Mouse (Mus musculus): ENCODE results near the gene Krba1. TPM values are rescaled to one million over a fixed set of nuclear protein-coding genes. Genes with fewer than 3 reads are reported as not detected.

Gene Krba1
- polyA plus RNA-seq, 1 experiment = 2.6 TPM

- Histone ChIP-seq H3K4me2 (ENCODE audit: low read depth) (no peak overlapping the region), H3K79me2 (ENCODE audit: control insufficient read depth, insufficient read depth) (no peaks in the 10 kb centered on the region), H3K27me3 (ENCODE audit: control insufficient read depth, insufficient read depth, insufficient read length) (no peaks in the 10 kb centered on the region), H3K4me3 (no peak overlapping the region), H3ac (ENCODE audit: control insufficient read depth, insufficient read length) (no peak overlapping the region), H3K36me3 (ENCODE audit: control insufficient read depth, insufficient read depth) (no peaks in the 10 kb centered on the region)
- TF ChIP-seq MYOD1 (IDR thresholded peaks at IDR 0.05; ENCODE audit: control insufficient read depth in 1 of 3, insufficient read length in 2 of 3, low read depth in 2 of 3) = no peak
- no peak for TF ChIP-seq MYOG (IDR thresholded peaks at IDR 0.05; ENCODE audit: control insufficient read depth in 1 of 3, insufficient read depth in 1 of 3, insufficient read length in 2 of 3, low read depth in 2 of 3)
- TF ChIP-seq POLR2A (IDR thresholded peaks at IDR 0.05; ENCODE audit: insufficient read length, low read depth) = no peak
- no peak for TF ChIP-seq E2F4 (IDR thresholded peaks at IDR 0.05; ENCODE audit: insufficient read depth)
- TF ChIP-seq MAX (IDR thresholded peaks at IDR 0.05; ENCODE audit: low read depth) = no peak
- no peak for TF ChIP-seq POLR2AphosphoS2 (IDR thresholded peaks at IDR 0.05; ENCODE audit: insufficient read length, low read depth)
- no peak for TF ChIP-seq TCF3 (IDR thresholded peaks at IDR 0.05; ENCODE audit: insufficient read length, low read depth)
- TF ChIP-seq TCF12 (IDR thresholded peaks at IDR 0.05; ENCODE audit: insufficient read depth, poor library complexity, severe bottlenecking) = no peak
- no peak for TF ChIP-seq REST (IDR thresholded peaks at IDR 0.05; ENCODE audit: insufficient read depth, insufficient read length)
- no peak for TF ChIP-seq SRF (IDR thresholded peaks at IDR 0.05; ENCODE audit: control insufficient read depth, insufficient read length, low read depth)
- TF ChIP-seq USF1 (IDR thresholded peaks at IDR 0.05; ENCODE audit: low read depth) = no peak
Observed at GRCm38 (mm10) chr6:48409726-48410343, 14.4 kb downstream of the Krba1 start.

DNA sequence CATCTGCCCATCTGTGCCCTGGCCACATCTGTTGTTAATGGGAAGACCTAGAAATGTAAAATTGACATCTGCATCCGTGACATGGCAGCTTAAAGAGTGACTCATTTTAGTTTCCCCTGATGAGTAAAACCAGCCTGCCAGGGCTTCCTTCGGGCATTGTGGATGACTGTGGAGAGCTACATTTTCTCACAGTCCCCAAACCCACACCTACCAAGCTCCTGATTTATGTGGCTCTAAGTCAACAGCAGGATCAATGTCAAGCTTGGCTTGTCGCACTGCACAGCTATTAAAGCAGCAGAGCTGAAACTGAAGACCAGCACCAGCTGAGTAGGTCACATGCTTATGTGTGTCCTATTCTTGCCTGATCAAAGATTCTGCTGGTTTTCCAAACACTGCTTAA lies 15.2 kb downstream of the Krba1 start:
- no peaks in the 10 kb centered on the region for H3K36me3 ChIP-seq (ENCODE audit: control insufficient read depth, insufficient read depth)
- no peak for TF ChIP-seq CEBPB (IDR thresholded peaks at IDR 0.05; ENCODE audit: insufficient read depth, poor library complexity, severe bottlenecking)
- TF ChIP-seq SRF (IDR thresholded peaks at IDR 0.05; ENCODE audit: control insufficient read depth, insufficient read length, low read depth) = no peak
- no peak for TF ChIP-seq MAX (IDR thresholded peaks at IDR 0.05; ENCODE audit: low read depth)
- TF ChIP-seq TCF3 (IDR thresholded peaks at IDR 0.05; ENCODE audit: insufficient read length, low read depth) = no peak
- no peak for TF ChIP-seq E2F4 (IDR thresholded peaks at IDR 0.05; ENCODE audit: insufficient read depth)
- TF ChIP-seq TCF12 (IDR thresholded peaks at IDR 0.05; ENCODE audit: insufficient read depth, poor library complexity, severe bottlenecking) = no peak
- TF ChIP-seq USF1 (IDR thresholded peaks at IDR 0.05; ENCODE audit: low read depth) = no peak

GRCm38 (mm10) chr6:48411193-48412092 lies 16.1 kb downstream of the Krba1 start:
- Histone ChIP-seq H3K27me3 (ENCODE audit: control insufficient read depth, insufficient read depth, insufficient read length) (no peaks in the 10 kb centered on the region), H3K36me3 (ENCODE audit: control insufficient read depth, insufficient read depth) (no peaks in the 10 kb centered on the region), H3K79me2 (ENCODE audit: control insufficient read depth, insufficient read depth) (no peaks in the 10 kb centered on the region), H3ac (ENCODE audit: control insufficient read depth, insufficient read length) (no peak overlapping the region), H3K4me3 (no peak overlapping the region), H3K4me2 (ENCODE audit: low read depth) (no peak overlapping the region)
- TF ChIP-seq CEBPB (IDR thresholded peaks at IDR 0.05; ENCODE audit: insufficient read depth, poor library complexity, severe bottlenecking) = no peak
- no peak for TF ChIP-seq USF1 (IDR thresholded peaks at IDR 0.05; ENCODE audit: low read depth)
- no peak for TF ChIP-seq MAX (IDR thresholded peaks at IDR 0.05; ENCODE audit: low read depth)
- no peak for TF ChIP-seq SRF (IDR thresholded peaks at IDR 0.05; ENCODE audit: control insufficient read depth, insufficient read length, low read depth)
- TF ChIP-seq MYOG (IDR thresholded peaks at IDR 0.05; ENCODE audit: control insufficient read depth in 1 of 3, insufficient read depth in 1 of 3, insufficient read length in 2 of 3, low read depth in 2 of 3) = no peak
- TF ChIP-seq POLR2AphosphoS2 (IDR thresholded peaks at IDR 0.05; ENCODE audit: insufficient read length, low read depth) = no peak
- no peak for TF ChIP-seq TCF3 (IDR thresholded peaks at IDR 0.05; ENCODE audit: insufficient read length, low read depth)
- TF ChIP-seq POLR2A (IDR thresholded peaks at IDR 0.05; ENCODE audit: insufficient read length, low read depth) = no peak
- TF ChIP-seq REST (IDR thresholded peaks at IDR 0.05; ENCODE audit: insufficient read depth, insufficient read length) = no peak
- no peak for TF ChIP-seq MYOD1 (IDR thresholded peaks at IDR 0.05; ENCODE audit: control insufficient read depth in 1 of 3, insufficient read length in 2 of 3, low read depth in 2 of 3)
- no peak for TF ChIP-seq E2F4 (IDR thresholded peaks at IDR 0.05; ENCODE audit: insufficient read depth)

More for the DNA sequence above, 15.2 kb downstream of the Krba1 start:
- H3K4me2 ChIP-seq (ENCODE audit: low read depth) = no peak overlapping the region
- H3K79me2 ChIP-seq (ENCODE audit: control insufficient read depth, insufficient read depth) = no peaks in the 10 kb centered on the region
- no peak overlapping the region for H3K4me3 ChIP-seq
- H3K27me3 ChIP-seq (ENCODE audit: control insufficient read depth, insufficient read depth, insufficient read length) = no peaks in the 10 kb centered on the region
- H3ac ChIP-seq (ENCODE audit: control insufficient read depth, insufficient read length) = no peak overlapping the region

DNA sequence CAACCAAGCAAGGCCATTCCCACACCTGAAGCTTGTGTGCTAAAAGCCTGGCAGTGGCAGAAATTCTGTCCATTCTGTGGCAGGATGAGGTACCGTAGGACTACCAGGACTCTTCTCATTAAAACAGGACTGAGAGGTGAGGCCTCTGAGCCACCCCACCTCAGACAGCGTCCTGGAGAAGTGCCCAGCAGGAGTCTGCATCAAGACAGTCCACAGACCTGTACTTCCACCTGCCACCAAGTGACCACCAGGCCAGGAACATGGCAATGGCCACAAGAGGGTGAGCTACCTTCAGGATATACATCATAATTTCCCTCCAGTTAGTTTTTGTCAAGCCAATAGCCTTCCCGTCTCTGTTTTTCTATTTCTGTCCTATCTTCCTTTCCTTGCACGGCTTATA lies 16.8 kb downstream of the Krba1 start:
- Histone ChIP-seq H3K27me3 (ENCODE audit: control insufficient read depth, insufficient read depth, insufficient read length) (no peaks in the 10 kb centered on the region), H3K4me2 (ENCODE audit: low read depth) (no peak overlapping the region), H3K79me2 (ENCODE audit: control insufficient read depth, insufficient read depth) (no peaks in the 10 kb centered on the region), H3K4me3 (no peak overlapping the region), H3ac (ENCODE audit: control insufficient read depth, insufficient read length) (no peak overlapping the region), H3K36me3 (ENCODE audit: control insufficient read depth, insufficient read depth) (no peaks in the 10 kb centered on the region)
- TF ChIP-seq MYOD1 (IDR thresholded peaks at IDR 0.05; ENCODE audit: control insufficient read depth in 1 of 3, insufficient read length in 2 of 3, low read depth in 2 of 3) (no peak), REST (IDR thresholded peaks at IDR 0.05; ENCODE audit: insufficient read depth, insufficient read length) (no peak), POLR2A (IDR thresholded peaks at IDR 0.05; ENCODE audit: insufficient read length, low read depth) (no peak), TCF3 (IDR thresholded peaks at IDR 0.05; ENCODE audit: insufficient read length, low read depth) (no peak), MAX (IDR thresholded peaks at IDR 0.05; ENCODE audit: low read depth) (no peak), SRF (IDR thresholded peaks at IDR 0.05; ENCODE audit: control insufficient read depth, insufficient read length, low read depth) (no peak), E2F4 (IDR thresholded peaks at IDR 0.05; ENCODE audit: insufficient read depth) (no peak), MYOG (IDR thresholded peaks at IDR 0.05; ENCODE audit: control insufficient read depth in 1 of 3, insufficient read depth in 1 of 3, insufficient read length in 2 of 3, low read depth in 2 of 3) (no peak), CEBPB (IDR thresholded peaks at IDR 0.05; ENCODE audit: insufficient read depth, poor library complexity, severe bottlenecking) (no peak), POLR2AphosphoS2 (IDR thresholded peaks at IDR 0.05; ENCODE audit: insufficient read length, low read depth) (no peak), TCF12 (IDR thresholded peaks at IDR 0.05; ENCODE audit: insufficient read depth, poor library complexity, severe bottlenecking) (no peak), USF1 (IDR thresholded peaks at IDR 0.05; ENCODE audit: low read depth) (no peak)
